Mouse (Mus musculus) intestine, embryonic 16.5 days (tissue): ENCODE data around the gene Rabgef1. TPM values are rescaled to one million over a fixed set of nuclear protein-coding genes. Genes with fewer than 3 reads are reported as not detected.
A peak's percentile ranks its signal among the peaks of the same experiment; 100 is the strongest.
"Not testable (repeated sequence)": the region's sequence is repeated elsewhere in the genome, so short reads cannot be mapped to it uniquely, and the experiment has no call there.

ENCODE experiments used
- ATAC-seq: fragments of 200-750 bp; cut with Nextera tagmentation; 2 replicates; pipeline ENCODE4 v1.8.0; 2017; ENCODE audit warnings: moderate TSS enrichment, moderate library complexity
- H3K27ac ChIP-seq: fragments of 300-500 bp; sonication (generic); 2 replicates; pipeline ENCODE4 v1.5.1; 2014; ENCODE audit warnings: mild to moderate bottlenecking, low read length
- H3K27me3 ChIP-seq: fragments of 300-500 bp; sonication (generic); replicated peaks from 2 replicates; pipeline ENCODE4 v1.6.1; 2014; ENCODE audit warnings: low read length, control low read depth, mixed read lengths; ENCODE audit not compliant: control insufficient read depth, insufficient read depth
- H3K36me3 ChIP-seq: fragments of 300-500 bp; sonication (generic); 2 replicates; pipeline ENCODE4 v1.6.1; 2014; ENCODE audit warnings: low read length, control low read depth; ENCODE audit not compliant: control insufficient read depth, insufficient read depth
- H3K4me1 ChIP-seq: fragments of 300-500 bp; sonication (generic); 2 replicates; pipeline ENCODE4 v1.6.1; 2014; ENCODE audit warnings: low read length, control low read depth, mixed read lengths; ENCODE audit not compliant: control insufficient read depth, insufficient read depth
- H3K4me2 ChIP-seq: fragments of 300-500 bp; sonication (generic); 2 replicates; pipeline ENCODE4 v1.6.1; 2014; ENCODE audit warnings: low read depth, low read length, control low read depth
- H3K4me3 ChIP-seq: fragments of 300-500 bp; sonication (generic); 2 replicates; pipeline ENCODE4 v1.5.1; 2014; ENCODE audit warnings: mild to moderate bottlenecking, low read length
- H3K9ac ChIP-seq: fragments of 300-500 bp; sonication (generic); 2 replicates; pipeline ENCODE4 v1.6.1; 2014; ENCODE audit warnings: low read depth, low read length
- H3K9me3 ChIP-seq: fragments of 300-500 bp; sonication (generic); 2 replicates; pipeline ENCODE4 v1.6.1; 2016; ENCODE audit warnings: low read length, control low read depth; ENCODE audit not compliant: control insufficient read depth
- WGBS: fragments of 180-500 bp; shearing (Covaris S2); extraction: QIAGEN DNeasy Blood & Tissue Kit; methylation state at CpG from one replicate; pipeline ENCODE4 v1.1.7; 2014; 5-methylcytosine and 5-hydroxymethylcytosine counted together
- polyA plus RNA-seq: library from polyadenylated mRNA; unstranded; fragments of >200 nt; fragmentation: Nextera tagmentation; extraction: Ambion mirVana; gene quantifications from 2 replicates; pipeline ENCODE4 v1.2.1, GENCODE M21; 2015

The Rabgef1 gene
- polyA plus RNA-seq, 1 experiment from 2014 or later: 26.1 TPM

DNA sequence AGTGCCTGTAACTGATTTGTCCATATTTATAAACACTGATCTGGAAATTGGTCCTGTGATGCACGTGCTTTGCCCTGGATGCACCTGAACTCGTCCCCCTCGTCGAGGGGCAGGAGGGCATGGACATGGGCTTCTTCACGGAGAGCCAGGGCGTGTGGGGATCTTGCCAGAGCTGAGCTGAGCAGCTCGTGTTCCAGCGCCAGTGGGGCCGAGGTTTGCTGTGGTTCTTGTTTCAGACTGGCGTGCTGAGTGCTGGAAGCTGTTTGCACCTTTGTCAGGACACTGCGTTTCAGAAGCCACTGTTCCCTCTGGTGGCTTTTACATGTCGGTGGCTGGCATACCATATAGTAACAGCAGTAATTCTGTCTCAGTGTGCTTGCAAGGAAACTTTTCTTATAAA, 69.8 kb downstream of the Rabgef1 start:
- Histone ChIP-seq H3K4me3 (no peak overlapping the region), H3K27me3 (no peaks in the 10 kb centered on the region), H3K4me2 (no peak overlapping the region), H3K36me3 (peaks cover 37% of the 10 kb centered on the region), H3K27ac (no peak overlapping the region), H3K9me3 (no peaks in the 10 kb centered on the region), H3K4me1 (no peaks in the 10 kb centered on the region), H3K9ac (no peak overlapping the region)
- WGBS: 93% methylated on average over 12 of the region's 12 CpGs
- no peak for ATAC-seq

DNA sequence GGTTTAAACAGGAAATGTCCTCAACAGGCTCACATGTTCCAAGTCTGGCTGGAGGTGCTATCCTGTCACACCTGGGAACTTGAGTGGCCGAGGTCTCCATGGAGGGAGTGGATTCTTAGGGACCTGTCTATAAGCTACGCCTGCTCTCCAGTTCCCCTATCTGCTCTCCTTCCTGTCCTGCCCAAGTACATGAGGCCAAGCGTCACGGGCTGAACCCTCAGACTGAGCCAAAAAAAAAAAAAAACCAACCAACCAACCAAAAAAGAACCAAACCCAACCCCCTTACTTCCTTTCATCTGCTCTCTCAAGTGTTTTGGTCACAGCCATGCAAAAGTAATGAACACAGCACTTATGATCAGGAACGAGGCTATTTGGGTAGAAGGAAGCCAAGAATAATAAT, 76.2 kb downstream of the Rabgef1 start:
- WGBS: 79% methylated on average over 5 of the region's 5 CpGs
- Histone ChIP-seq H3K9me3 (no peaks in the 10 kb centered on the region), H3K36me3 (peaks cover 35% of the 10 kb centered on the region)

DNA sequence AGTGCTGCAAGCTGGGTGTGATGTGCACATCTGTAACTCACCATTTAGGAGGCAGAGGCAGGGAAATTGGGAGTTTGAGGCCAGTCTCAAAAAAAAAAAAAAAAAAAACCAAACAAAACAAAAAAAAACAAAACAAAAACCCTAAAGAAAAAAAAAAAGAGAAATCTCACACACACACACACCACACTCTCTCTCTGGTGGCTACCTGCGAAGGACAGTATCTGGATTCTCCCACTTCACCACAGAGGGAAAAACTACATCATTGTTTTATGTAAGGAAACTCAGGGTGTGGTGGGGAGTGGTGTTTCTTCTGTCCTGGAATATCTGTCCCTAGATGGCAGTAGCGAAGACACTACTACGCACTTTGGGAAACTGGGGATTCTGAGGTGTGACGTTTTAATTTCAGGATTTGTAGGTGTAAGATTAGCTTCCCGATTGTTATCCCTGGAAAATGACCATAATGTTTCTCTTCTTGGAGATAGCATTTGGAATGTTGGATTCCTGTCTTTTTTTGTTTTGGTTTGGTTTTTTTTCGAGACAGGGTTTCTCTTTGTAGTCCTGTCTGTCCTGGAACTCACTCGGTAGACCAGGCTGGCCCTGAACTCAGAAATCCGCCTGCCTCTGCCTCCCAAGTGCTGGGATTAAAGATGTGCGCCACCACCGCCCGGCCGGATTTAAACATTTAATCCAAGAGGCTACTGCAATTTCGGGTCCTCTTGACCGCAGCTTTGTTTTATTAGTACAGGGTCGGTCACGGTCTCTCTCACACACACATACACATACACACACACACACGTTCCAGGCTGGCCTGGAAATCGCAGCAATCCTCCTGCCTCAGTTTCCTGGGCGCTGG, 82.8 kb downstream of the Rabgef1 start:
- no peak for ATAC-seq

More for the DNA sequence above, 76.2 kb downstream of the Rabgef1 start:
- Histone ChIP-seq H3K4me3 (no peak overlapping the region), H3K27ac (no peak overlapping the region), H3K9ac (no peak overlapping the region), H3K4me2 (no peak overlapping the region), H3K4me1 (no peaks in the 10 kb centered on the region), H3K27me3 (no peaks in the 10 kb centered on the region)
- ATAC-seq: no peak

DNA sequence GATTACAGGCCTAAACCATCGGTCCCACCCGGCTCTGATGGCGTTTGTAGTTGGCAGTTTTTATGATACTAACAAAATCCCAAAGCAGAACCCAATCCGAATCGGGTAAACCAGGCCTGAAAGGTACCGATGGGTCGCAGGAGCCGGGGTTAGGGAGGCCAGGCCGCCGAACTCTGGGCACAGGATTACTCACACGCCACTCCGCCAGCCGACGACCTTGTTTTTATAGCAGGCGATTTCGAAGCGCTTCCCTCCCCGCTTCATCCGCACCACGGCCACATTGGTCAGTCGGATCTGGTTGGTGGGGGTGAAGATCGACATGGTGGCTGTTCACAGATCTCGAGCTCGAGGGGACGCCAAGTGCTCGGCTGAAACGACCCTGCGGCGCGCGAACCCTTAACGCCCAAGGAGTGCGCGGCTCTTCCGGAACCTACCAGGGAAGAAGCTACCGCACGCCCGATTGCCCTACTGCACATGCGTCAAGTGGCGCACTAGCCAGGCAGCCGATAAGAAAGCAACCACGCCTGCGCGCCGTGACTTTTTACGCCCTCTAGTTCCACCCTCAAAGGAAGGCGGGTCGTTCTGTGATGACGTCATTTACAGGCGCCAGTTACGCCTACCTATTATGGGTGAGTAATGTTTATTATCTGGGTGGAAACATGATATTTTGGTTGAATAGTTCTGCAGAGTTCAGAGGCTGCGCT, 83.6 kb downstream of the Rabgef1 start, which contains the start of the genes Sbds and Tyw1:
Gene Sbds, minus strand, starts transcription at position 514 of the 704 bp plus-strand sequence.
Gene Tyw1, plus strand, starts transcription at position 603 of the 704 bp plus-strand sequence.
- peak within 1 kb of the TSS; percentile 82 for H3K4me3 ChIP-seq
- H3K27me3 ChIP-seq: no peaks in the 10 kb centered on the region
- H3K27ac ChIP-seq: peak within 1 kb of the TSS; percentile 84
- H3K4me1 ChIP-seq: peaks cover 10% of the 10 kb centered on the region; the same call in 1 of the 2 replicates
- H3K9me3 ChIP-seq: no peaks in the 10 kb centered on the region
- peaks cover 15% of the 10 kb centered on the region for H3K36me3 ChIP-seq
- ATAC-seq: peak; percentile 89
- H3K4me2 ChIP-seq: peak within 1 kb of the TSS; percentile 85
- under 1% methylated on average over 52 of the region's 52 CpGs for WGBS
- peak within 1 kb of the TSS; percentile 86 for H3K9ac ChIP-seq

More for the DNA sequence above, 82.8 kb downstream of the Rabgef1 start:
- Histone ChIP-seq H3K36me3 (peaks cover 15% of the 10 kb centered on the region), H3K4me3 (peak overlapping the region; percentile 72), H3K27ac (peak overlapping the region; percentile 84), H3K9ac (peak overlapping the region; percentile 86), H3K27me3 (no peaks in the 10 kb centered on the region), H3K4me1 (peaks cover 10% of the 10 kb centered on the region; the same call in 1 of the 2 replicates), H3K9me3 (no peaks in the 10 kb centered on the region), H3K4me2 (peak overlapping the region; percentile 73)
- 12% methylated on average over 19 of the region's 19 CpGs for WGBS

DNA sequence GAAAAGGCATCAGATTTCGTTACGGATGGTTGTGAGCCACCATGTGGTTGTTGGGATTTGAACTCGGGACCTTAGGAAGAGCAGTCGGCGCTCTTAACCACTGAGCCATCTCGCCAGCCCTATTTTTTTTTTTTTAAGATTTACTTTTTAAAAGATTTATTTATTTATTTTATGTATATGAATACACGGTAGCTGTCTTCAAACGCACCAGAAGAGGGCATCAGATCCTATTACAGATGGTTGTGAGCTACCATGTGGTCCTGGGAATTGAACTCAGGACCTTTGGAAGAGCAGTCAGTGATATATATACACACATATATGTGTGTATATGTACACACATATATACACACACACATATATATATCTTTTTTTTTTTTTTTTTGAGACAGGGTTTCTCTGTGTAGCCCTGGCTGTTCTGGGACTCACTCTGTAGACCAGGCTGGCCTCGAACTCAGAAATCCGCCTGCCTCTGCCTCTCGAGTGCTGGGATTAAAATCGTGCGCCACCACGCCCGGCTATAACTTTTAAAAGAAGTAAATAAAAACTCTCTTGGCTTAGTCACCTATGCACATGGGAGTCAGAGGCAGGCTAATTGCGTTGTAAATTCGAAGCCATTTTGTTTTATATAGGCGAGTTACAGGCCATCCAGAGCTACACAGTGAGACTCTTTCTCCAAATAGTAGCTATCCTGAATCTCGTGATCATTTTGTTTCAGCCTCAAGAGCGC, 84.4 kb downstream of the Rabgef1 start:
- H3K27me3 ChIP-seq, H3K4me1 ChIP-seq, H3K36me3 ChIP-seq, H3K9me3 ChIP-seq: not testable (repeated sequence)
- peak overlapping the region; percentile 82 for H3K4me3 ChIP-seq
- H3K27ac ChIP-seq: peak overlapping the region; percentile 80
- WGBS: 25% methylated on average over 20 of the region's 20 CpGs
- H3K9ac ChIP-seq: peak overlapping the region; percentile 60; the same call in 1 of the 2 replicates
- ATAC-seq: peak; percentile 9
- H3K4me2 ChIP-seq: peak overlapping the region; percentile 85

DNA sequence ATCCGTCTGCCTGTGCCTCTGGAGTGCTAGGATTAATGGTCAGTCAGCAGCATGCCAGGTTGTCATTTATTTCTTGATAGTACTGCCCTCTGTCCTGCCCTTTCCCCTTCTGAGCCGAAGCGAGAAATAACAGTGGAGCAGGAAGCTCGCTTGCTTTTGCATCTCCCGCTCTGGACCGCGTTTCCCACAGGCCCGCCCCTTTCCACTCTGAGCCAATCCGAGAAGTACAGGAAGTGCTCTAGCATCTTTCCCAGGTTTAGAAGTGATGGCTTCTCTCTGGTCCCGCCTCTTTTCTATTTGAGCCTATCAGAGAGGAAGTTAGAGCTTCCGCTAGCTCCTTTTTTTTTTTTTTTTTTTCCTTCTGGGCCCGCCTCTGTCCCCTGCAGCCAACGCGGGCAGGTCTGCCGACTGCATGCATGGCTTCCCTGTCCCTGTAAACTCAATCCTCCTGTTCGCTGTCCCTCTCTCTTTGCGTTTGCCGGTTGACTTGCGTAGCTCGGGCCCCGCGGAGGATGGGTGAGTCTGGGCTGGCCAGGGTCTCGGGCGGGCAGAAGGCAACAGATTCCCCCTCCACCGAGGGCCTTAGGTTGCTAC, 85.2 kb downstream of the Rabgef1 start:
- peaks cover 5% of the 10 kb centered on the region for H3K36me3 ChIP-seq
- under 1% methylated on average over 25 of the region's 25 CpGs for WGBS
- H3K27me3 ChIP-seq: no peaks in the 10 kb centered on the region
- peak overlapping the region; percentile 85 for H3K4me2 ChIP-seq
- peak overlapping the region; percentile 80 for H3K27ac ChIP-seq
- peak overlapping the region; percentile 82 for H3K4me3 ChIP-seq
- no peaks in the 10 kb centered on the region for H3K9me3 ChIP-seq
- peak overlapping the region; percentile 90 for H3K9ac ChIP-seq
- peaks cover 10% of the 10 kb centered on the region; the same call in 1 of the 2 replicates for H3K4me1 ChIP-seq
- ATAC-seq: peak; percentile 94

DNA sequence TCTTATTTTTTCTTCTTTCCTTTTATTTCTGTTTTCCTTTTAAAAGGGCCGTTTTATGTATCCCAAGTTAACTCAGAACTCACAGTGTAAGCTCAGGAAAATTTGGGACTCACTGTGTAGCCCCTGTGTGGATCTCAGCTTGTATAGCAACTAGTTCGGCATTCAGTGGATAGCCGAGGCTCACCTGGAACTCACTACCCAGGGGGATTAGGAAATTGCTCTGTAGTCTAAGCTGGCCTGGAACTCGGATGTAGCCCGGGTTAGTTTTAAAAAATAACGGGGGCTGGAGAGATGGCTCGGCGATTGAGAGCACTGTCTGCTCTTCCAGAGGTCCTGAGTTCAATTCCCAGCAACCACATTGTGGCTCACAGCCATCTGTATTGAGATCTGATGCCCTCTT, 85.7 kb downstream of the Rabgef1 start:
- Histone ChIP-seq H3K4me2 (peak overlapping the region; percentile 80), H3K9me3 (no peaks in the 10 kb centered on the region), H3K4me3 (peak overlapping the region; percentile 82), H3K27me3 (no peaks in the 10 kb centered on the region), H3K9ac (peak overlapping the region; percentile 90), H3K4me1 (peaks cover 10% of the 10 kb centered on the region; the same call in 1 of the 2 replicates), H3K27ac (0 out of 2 replicates have a peak overlapping the region, but pooled peaks have one; percentile 69), H3K36me3 (peaks cover 3% of the 10 kb centered on the region)
- WGBS: 9% methylated on average over 8 of the region's 8 CpGs
- peak; percentile 12; the same call in 1 of the 2 replicates for ATAC-seq

DNA sequence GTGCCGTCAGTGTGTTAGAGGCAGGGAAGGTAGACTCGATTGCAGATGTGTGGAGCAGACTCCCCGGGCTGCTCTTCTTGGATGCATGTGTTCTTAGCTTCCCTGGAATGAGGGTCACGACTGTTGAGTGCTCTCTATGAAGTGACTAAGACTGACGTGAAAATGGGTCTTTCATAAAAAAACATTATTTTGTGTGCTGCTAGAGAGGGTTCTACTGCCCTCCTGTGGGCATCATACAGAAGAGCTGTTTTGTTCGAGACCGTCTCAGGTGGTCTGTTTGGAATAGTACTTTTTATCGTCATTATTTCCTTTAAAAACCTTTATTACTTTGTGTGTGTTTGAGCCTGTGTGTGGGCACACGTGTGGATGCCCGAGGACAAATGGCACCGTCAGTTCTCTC, 91.9 kb downstream of the Rabgef1 start:
- no peak for ATAC-seq
- no peaks in the 10 kb centered on the region for H3K27me3 ChIP-seq

More for the DNA sequence above, 91.9 kb downstream of the Rabgef1 start:
- Histone ChIP-seq H3K4me2 (no peak overlapping the region), H3K36me3 (peaks cover 19% of the 10 kb centered on the region), H3K4me1 (no peaks in the 10 kb centered on the region), H3K9ac (no peak overlapping the region), H3K27ac (no peak overlapping the region), H3K4me3 (no peak overlapping the region), H3K9me3 (no peaks in the 10 kb centered on the region)
- 72% methylated on average over 11 of the region's 11 CpGs for WGBS
